Mouse (Mus musculus): ENCODE results near the gene Rbpj. TPM values are rescaled to one million over a fixed set of nuclear protein-coding genes. Genes with fewer than 3 reads are reported as not detected.

Gene Rbpj
- polyA plus RNA-seq, 1 experiment from 2014 or later: 12.3 TPM

DNA sequence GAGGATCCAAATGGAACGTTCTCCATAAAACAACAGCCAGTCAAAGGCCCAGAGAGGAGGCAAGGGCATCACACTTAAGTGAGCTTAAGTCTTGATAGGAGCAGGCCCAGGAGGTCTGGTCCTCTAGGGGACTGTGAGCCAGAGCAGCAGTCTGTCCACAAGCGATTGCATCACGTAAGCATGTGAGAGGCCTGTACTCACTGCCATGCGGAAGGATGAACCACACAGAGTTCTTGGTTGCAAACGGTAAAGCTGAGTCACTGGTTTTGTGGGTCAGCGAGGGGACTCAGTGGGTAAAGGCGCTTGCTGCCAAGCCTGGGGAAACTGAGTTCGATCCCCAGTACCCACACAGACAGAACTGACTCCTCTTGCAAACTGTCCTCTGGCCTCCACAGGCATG, 14.1 kb upstream of the Rbpj start:
- no peak for DNase-seq (ENCODE audit: low spot score)
- no peak for TF ChIP-seq CTCF (IDR thresholded peaks at IDR 0.05; ENCODE audit: low read depth)
- TF ChIP-seq EP300 (optimal IDR thresholded peaks at IDR 0.05): no peak
- Histone ChIP-seq H3K4me3 (ENCODE audit: low read depth, low read length) (no peak overlapping the region), H3K9me3 (ENCODE audit: control insufficient read depth, low read length) (no peaks in the 10 kb centered on the region), H3K36me3 (ENCODE audit: control insufficient read depth, insufficient read depth, low read length) (no peaks in the 10 kb centered on the region), H3K4me1 (replicated peaks; ENCODE audit: control insufficient read depth, insufficient read depth) (no peaks in the 10 kb centered on the region), H3K9ac (ENCODE audit: low read length) (no peak overlapping the region), H3K27me3 (ENCODE audit: control insufficient read depth, insufficient read depth, low read length) (no peaks in the 10 kb centered on the region), H3K27ac (replicated peaks) (no peak overlapping the region), H3K4me2 (replicated peaks; ENCODE audit: low read depth) (no peak overlapping the region)
- ATAC-seq (ENCODE audit: low FRiP score, low TSS enrichment): no peak
- 91% methylated on average over 8 of the region's 8 CpGs for WGBS

DNA sequence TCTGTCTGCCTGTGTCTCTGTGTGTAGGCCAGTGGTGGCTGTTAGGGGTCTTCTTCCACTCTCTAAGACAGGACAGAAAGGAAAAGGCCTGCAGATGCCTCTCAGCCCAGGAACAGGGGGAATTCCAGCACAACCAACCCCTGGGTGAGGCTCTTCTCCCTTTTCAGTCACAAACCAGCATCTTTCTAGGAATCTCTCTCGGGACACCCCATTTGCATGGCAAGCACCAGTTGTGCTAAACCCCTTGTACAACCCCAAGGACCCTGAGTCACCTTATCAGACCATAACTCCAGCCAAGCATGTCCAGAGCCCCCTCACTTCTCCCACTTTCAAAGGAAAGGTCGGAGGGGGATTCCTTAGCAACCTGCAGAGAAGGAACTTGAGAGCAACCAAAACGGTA, 13.0 kb upstream of the Rbpj start:
- no peak overlapping the region for H3K4me2 ChIP-seq (replicated peaks; ENCODE audit: low read depth)
- H3K4me1 ChIP-seq (replicated peaks; ENCODE audit: control insufficient read depth, insufficient read depth): no peaks in the 10 kb centered on the region
- no peaks in the 10 kb centered on the region for H3K27me3 ChIP-seq (ENCODE audit: control insufficient read depth, insufficient read depth, low read length)
- no peak overlapping the region for H3K4me3 ChIP-seq (ENCODE audit: low read depth, low read length)
- H3K9me3 ChIP-seq (ENCODE audit: control insufficient read depth, low read length): no peaks in the 10 kb centered on the region
- TF ChIP-seq EP300 (optimal IDR thresholded peaks at IDR 0.05) (no peak), CTCF (IDR thresholded peaks at IDR 0.05; ENCODE audit: low read depth) (no peak)
- 62% methylated on average over 3 of the region's 3 CpGs for WGBS
- DNase-seq (ENCODE audit: low spot score): no peak
- no peaks in the 10 kb centered on the region for H3K36me3 ChIP-seq (ENCODE audit: control insufficient read depth, insufficient read depth, low read length)
- H3K9ac ChIP-seq (ENCODE audit: low read length): no peak overlapping the region
- ATAC-seq (ENCODE audit: low FRiP score, low TSS enrichment): no peak
- no peak overlapping the region for H3K27ac ChIP-seq (replicated peaks)

DNA sequence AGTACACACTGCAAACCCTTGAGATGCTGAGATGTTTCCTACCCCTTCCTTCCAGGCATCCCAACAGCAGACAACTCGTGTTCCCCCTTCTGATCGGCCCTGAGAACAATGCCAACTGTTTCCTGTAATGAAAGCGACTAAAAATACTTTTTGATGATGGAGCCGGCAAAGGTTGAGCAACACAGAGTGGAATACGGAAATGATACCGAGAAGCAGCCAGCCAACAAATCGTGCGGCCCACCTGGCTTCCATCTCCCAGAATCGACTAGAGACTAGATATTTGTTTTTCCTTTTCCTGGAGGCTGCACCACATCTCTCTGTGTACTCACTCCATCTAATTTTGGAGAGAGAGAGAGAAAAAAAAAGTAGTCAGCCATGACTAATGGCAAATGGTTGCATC, 11.2 kb upstream of the Rbpj start:
- 63% methylated on average over 9 of the region's 9 CpGs for WGBS
- Histone ChIP-seq H3K9me3 (ENCODE audit: control insufficient read depth, low read length) (no peaks in the 10 kb centered on the region), H3K9ac (ENCODE audit: low read length) (no peak overlapping the region), H3K4me3 (ENCODE audit: low read depth, low read length) (no peak overlapping the region), H3K4me1 (replicated peaks; ENCODE audit: control insufficient read depth, insufficient read depth) (no peaks in the 10 kb centered on the region), H3K4me2 (replicated peaks; ENCODE audit: low read depth) (no peak overlapping the region), H3K27ac (replicated peaks) (no peak overlapping the region), H3K27me3 (ENCODE audit: control insufficient read depth, insufficient read depth, low read length) (no peaks in the 10 kb centered on the region), H3K36me3 (ENCODE audit: control insufficient read depth, insufficient read depth, low read length) (no peaks in the 10 kb centered on the region)
- DNase-seq (ENCODE audit: low spot score) (no peak), ATAC-seq (ENCODE audit: low FRiP score, low TSS enrichment) (no peak)
- TF ChIP-seq CTCF (IDR thresholded peaks at IDR 0.05; ENCODE audit: low read depth) (no peak), EP300 (optimal IDR thresholded peaks at IDR 0.05) (no peak)

DNA sequence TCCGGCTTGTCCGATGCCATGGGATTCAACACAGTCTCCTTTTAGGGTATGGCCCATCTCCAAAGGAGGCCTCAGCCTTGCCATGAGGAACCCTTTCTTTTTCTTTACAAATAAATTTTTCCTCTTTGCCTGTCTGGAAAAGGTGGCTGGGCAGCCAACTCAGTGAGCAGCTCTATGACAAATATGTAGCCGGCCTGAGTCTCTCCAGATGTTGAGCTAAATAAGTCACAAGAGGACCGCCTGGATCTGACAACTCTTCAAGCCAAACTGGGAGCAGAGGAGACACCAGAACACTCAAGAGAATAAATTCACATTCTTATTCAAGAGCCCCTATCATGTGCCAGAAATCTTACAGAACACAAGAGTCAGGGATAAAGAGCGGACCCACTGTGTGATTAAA, 10.5 kb upstream of the Rbpj start:
- TF ChIP-seq EP300 (optimal IDR thresholded peaks at IDR 0.05) (no peak), CTCF (IDR thresholded peaks at IDR 0.05; ENCODE audit: low read depth) (no peak)

DNA sequence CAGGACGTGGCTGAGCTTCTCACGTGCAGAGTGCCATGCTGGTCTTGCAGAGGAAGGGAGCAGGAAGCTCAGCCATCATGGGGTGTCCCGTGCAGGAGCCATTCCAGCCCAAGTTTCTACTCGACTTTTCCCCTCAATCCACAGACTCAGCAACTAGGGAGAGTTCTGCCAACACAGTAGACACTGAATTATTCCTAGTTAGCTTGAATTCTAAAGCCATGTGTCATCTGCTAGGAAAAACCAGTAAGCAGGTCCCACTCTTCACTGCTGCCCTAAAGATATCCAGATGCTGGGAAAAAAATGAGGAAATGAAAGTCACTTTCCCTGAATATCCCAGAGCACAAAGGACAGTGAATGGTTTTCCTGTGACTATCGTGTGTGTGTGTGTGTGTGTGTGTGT, 5.8 kb upstream of the Rbpj start:
- ATAC-seq (ENCODE audit: low FRiP score, low TSS enrichment): no peak
- Histone ChIP-seq H3K9ac (ENCODE audit: low read length) (no peak overlapping the region), H3K27me3 (ENCODE audit: control insufficient read depth, insufficient read depth, low read length) (no peaks in the 10 kb centered on the region), H3K27ac (replicated peaks) (no peak overlapping the region), H3K4me3 (ENCODE audit: low read depth, low read length) (no peak overlapping the region), H3K4me2 (replicated peaks; ENCODE audit: low read depth) (no peak overlapping the region), H3K36me3 (ENCODE audit: control insufficient read depth, insufficient read depth, low read length) (no peaks in the 10 kb centered on the region), H3K9me3 (ENCODE audit: control insufficient read depth, low read length) (no peaks in the 10 kb centered on the region), H3K4me1 (replicated peaks; ENCODE audit: control insufficient read depth, insufficient read depth) (no peaks in the 10 kb centered on the region; the same call in 1 of the 2 replicates)
- WGBS: 58% methylated on average over 5 of the region's 5 CpGs
- TF ChIP-seq CTCF (IDR thresholded peaks at IDR 0.05; ENCODE audit: low read depth) (no peak), EP300 (optimal IDR thresholded peaks at IDR 0.05) (no peak)
- DNase-seq (ENCODE audit: low spot score): no peak

More for the DNA sequence above, 10.5 kb upstream of the Rbpj start:
- no peaks in the 10 kb centered on the region for H3K4me1 ChIP-seq (replicated peaks; ENCODE audit: control insufficient read depth, insufficient read depth)
- DNase-seq (ENCODE audit: low spot score): no peak
- no peaks in the 10 kb centered on the region for H3K9me3 ChIP-seq (ENCODE audit: control insufficient read depth, low read length)
- no peak overlapping the region for H3K27ac ChIP-seq (replicated peaks)
- H3K27me3 ChIP-seq (ENCODE audit: control insufficient read depth, insufficient read depth, low read length): no peaks in the 10 kb centered on the region
- H3K4me2 ChIP-seq (replicated peaks; ENCODE audit: low read depth): no peak overlapping the region
- no peak for ATAC-seq (ENCODE audit: low FRiP score, low TSS enrichment)
- WGBS: 71% methylated on average over 5 of the region's 5 CpGs
- no peak overlapping the region for H3K9ac ChIP-seq (ENCODE audit: low read length)
- no peak overlapping the region for H3K4me3 ChIP-seq (ENCODE audit: low read depth, low read length)
- H3K36me3 ChIP-seq (ENCODE audit: control insufficient read depth, insufficient read depth, low read length): no peaks in the 10 kb centered on the region

DNA sequence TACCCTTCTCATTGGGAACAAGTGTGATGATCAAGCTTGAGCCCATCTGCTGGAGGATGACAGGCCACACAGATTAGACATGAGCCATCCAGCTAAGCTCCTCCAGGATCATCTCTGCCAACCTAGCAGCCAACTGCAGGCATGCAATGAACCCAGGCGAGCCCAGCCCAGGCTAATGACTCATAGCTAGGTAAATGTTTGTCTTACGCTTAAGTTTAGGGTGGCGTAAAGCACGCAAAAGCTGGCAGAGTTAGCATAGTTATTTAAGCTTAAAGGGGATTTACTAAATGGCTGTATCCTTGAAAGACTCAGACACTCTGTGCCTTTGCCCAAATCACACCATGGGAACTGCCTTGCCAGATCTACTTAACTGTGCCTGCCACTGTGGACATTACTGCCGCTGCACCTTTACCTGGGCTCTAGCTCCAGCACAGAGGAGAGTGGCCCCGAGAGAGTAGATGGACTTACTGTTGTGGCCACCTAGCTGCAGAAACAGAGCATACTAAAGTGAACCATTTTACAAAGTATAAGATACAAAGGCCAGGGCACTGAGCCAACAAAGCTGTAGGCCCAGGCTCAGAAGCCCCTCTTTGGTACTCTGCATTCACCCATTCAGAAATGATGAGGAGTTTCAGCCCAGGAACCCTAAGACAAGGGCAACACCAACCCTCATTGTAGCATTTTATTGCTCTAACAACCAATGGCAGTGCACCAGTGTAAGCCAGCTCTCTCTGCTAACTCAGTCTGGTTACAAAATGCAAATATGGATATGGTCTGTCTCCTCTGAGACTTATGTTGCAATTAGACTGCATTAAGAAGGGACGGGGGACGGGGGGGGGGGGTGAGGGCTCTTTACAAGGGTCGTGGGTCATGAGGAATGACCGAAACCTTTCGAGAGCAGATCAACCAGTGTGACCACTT, 2.6 kb upstream of the Rbpj start:
- Histone ChIP-seq H3K9me3 (ENCODE audit: control insufficient read depth, low read length) (no peaks in the 10 kb centered on the region), H3K4me3 (ENCODE audit: low read depth, low read length) (no peak overlapping the region), H3K4me1 (replicated peaks; ENCODE audit: control insufficient read depth, insufficient read depth) (no peaks in the 10 kb centered on the region; the same call in 1 of the 2 replicates), H3K27me3 (ENCODE audit: control insufficient read depth, insufficient read depth, low read length) (no peaks in the 10 kb centered on the region), H3K9ac (ENCODE audit: low read length) (no peak overlapping the region), H3K36me3 (ENCODE audit: control insufficient read depth, insufficient read depth, low read length) (no peaks in the 10 kb centered on the region), H3K4me2 (replicated peaks; ENCODE audit: low read depth) (no peak overlapping the region), H3K27ac (replicated peaks) (peak overlapping the region; percentile 53)
- DNase-seq (ENCODE audit: low spot score): peak; percentile 71
- peak; percentile 89 for ATAC-seq (ENCODE audit: low FRiP score, low TSS enrichment)
- TF ChIP-seq CTCF (IDR thresholded peaks at IDR 0.05; ENCODE audit: low read depth): peak; percentile 54
- no peak for TF ChIP-seq EP300 (optimal IDR thresholded peaks at IDR 0.05)
- 49% methylated on average over 11 of the region's 11 CpGs for WGBS

Data from stomach, postnatal 0 days (tissue).